Mouse (Mus musculus) liver, postnatal 0 days (tissue): ENCODE results near the gene Rbl2.

Experiments
- CTCF ChIP-seq: sonication (generic); IDR thresholded peaks from 2 replicates; pipeline ENCODE4 v1.5.1; 2016; ENCODE audit warnings: antibody characterized with exemption, low read depth
- EP300 ChIP-seq: IDR thresholded peaks from 2 replicates; pipeline ENCODE4 v1.6.1; 2016; ENCODE audit warnings: antibody characterized with exemption, low read depth, mild to moderate bottlenecking

DNA sequence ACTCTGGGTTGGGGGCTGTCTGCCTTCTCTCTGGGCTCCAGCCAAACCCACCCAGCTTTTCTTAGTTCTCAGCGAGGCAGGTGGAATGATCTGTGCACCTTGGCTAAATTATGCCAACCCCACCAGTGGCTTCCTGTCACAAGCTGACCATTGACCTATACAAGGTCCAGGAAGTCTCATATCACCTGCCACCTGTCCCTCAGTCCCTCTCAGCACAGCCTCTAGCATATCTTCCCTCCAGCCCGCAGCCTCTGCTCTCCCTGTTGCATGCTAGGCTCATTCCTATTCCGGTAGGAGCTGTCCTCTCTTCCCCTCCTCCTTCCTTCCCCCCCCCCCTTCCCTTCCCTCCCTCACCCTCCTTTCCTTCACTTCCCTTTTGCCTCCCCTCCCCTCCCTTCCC is 79.4 kb downstream of the Rbl2 start:
- no peak for TF ChIP-seq CTCF
- TF ChIP-seq EP300 = no peak
